Mouse (Mus musculus): Measurements from ENCODE around the gene Tufm.
A peak's percentile ranks its signal among the peaks of the same experiment; 100 is the strongest.
"Not testable (repeated sequence)": the region's sequence is repeated elsewhere in the genome, so short reads cannot be mapped to it uniquely, and the experiment has no call there.

Gene Tufm

DNA sequence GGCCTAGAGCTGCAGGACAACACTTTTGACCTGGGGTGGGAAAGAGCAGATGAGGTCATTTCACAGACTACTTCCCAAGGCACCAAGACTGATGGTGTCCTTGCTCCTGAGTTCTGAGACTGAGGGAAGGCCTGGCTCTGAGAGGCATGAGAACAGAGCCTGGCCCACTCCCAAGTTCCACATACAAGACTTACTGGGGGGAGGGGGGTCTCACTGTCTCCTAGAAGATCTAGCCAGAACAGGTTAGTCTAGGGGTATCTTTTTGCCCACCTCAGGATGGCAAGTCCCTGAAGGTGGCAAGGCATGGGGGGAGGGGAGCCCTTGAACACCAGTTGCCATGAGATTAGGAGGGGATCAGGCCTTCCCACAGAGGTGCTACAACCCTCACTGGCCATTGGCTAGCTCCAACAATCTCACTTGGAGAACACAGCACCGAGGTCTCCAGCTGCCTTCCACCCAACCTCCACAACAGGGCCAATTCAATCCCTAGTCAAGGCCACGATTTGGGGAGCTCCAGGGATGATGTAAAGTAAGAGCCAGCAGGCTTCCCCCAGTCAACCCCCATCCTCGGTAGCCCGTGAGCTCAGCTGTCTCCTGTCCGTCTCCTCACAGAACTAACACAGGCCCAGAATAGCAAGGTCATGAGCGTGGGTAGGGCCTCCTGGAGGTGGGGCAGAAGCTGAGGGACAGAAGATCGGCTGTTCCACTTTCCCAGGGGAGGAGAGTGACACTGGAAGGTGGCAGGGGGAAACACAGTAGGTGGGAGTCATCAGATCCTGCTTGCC, 21.7 kb upstream of the Tufm start:
- DNase-seq: no peak

DNA sequence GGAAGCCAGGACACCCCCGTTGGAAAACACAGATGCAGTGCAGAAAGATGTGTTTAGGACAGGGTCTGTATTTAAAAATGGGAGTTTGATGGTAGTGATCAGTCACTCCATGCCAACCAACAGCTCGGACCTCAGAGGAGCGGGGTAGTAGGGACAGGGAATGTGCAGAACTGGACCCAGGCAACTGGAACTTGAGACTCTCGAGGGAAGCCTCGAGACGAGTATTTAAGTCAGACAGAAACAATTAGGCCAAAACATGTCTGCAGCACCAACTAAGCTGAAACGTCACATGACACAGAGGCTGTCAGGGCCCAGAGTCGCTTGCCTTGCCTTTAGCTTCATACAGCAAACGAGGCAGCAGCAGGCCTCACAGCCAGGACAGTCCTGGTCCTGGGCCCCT, 21.0 kb upstream of the Tufm start:
- no peak for DNase-seq

GRCm38 (mm10) chr7:126466707-126467106, 20.5 kb upstream of the Tufm start:
- no peak for DNase-seq

- peak; percentile 60 to 65 for DNase-seq
These were observed 19.9 kb upstream of the Tufm start for GRCm38 (mm10) chr7:126467271-126467670.

DNA sequence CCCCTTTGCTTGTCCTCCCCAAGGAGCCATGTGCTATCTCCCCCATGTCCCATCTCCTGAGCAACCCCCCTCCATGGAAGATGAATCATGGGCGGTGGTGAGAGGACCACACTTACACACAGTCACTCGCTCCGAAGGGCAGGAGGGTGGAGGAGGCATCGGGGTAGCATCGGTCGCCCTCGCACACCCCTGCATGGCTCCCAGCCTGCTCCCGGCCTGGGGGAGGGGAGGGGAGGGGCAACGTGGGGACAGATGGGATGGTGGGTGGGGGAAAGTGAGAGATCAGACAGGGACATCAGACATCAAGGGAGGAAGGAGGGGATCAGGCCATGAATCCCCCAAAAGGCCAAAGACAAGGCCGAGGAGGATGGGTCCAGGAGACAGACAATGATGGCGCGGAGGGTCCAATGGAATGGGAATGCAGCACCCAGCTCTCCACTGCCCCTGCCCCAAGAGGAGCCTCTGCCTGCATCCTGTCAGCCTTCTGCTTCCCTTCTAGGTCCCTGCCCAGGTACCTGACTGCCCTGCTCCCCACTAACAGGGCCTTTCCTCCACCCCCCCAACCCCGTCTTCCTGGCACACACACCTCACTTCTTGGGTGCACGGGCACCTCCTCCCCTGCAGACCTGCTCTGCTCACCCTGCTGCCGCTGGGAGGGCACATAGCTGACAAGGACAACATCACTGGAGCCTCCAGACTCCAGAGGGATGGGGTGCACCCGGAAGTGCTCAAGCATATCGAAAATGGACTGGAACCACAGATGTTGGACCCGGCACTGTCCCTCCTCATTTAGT, 19.1 kb upstream of the Tufm start:
- DNase-seq: no peak

GRCm38 (mm10) chr7:126470077-126470476, 17.1 kb upstream of the Tufm start:
- DNase-seq: no peak

GRCm38 (mm10) chr7:126471361-126471760, 15.8 kb upstream of the Tufm start:
- no peak for DNase-seq

DNA sequence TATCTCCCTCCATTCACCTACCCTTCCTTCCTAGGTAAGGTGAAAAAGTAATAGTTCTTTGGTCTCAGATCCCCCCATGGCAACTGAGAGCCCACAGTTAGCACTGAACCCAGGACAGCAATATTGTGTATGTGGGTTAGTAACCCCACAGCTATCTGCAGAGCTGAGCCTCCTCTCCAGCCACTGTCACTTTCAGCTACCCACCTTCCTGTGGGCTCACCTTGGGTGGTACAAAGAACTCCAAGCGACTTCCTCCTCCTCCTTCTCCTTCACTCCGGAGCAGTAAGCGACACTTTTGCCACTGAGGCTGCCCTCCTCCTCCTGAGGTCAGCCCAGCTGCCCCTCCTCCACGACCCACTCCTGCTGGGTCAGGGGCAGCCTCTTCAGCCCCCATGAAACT, 15.3 kb upstream of the Tufm start:
- no peak for DNase-seq

DNA sequence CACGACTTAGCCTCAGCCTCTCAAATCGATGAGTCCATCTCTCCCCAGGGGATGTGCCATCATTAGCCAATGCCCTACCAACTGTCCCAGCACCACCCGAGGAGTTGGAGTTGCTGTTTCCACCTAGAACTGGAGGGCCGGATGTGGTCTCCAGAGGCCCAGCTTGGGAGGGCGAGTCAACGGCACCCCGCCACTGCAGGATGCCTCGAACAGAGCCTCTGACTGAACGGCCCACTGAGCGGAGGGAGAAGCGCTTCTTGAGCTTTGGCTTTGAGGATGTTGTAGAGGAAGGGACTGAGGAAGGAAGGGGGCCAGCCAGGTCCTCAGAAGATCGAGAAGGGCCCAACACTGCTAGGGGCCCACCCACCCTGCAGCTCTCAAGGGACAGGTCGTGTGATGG, 14.9 kb upstream of the Tufm start:
- DNase-seq: no peak

DNA sequence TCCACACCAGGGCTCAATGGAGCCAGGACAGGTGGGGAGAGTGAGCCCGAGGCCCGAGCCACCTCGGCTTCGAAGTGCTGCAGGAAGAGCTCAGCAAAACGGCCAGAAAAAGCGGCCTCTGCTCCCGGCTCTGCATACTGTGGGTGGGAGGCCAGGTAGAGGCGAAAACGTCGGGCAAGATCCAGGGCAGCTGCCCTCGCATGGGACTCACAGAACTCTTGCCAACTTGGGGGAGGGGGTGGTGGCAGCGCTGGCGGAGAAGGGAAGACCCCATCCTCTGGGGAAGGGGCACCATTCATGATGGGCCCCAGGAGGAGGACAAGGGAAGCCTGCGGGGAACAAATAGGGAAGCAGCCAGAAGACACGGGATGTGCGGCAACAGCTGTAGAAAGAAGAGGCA, 14.4 kb upstream of the Tufm start:
- no peak for DNase-seq

DNA sequence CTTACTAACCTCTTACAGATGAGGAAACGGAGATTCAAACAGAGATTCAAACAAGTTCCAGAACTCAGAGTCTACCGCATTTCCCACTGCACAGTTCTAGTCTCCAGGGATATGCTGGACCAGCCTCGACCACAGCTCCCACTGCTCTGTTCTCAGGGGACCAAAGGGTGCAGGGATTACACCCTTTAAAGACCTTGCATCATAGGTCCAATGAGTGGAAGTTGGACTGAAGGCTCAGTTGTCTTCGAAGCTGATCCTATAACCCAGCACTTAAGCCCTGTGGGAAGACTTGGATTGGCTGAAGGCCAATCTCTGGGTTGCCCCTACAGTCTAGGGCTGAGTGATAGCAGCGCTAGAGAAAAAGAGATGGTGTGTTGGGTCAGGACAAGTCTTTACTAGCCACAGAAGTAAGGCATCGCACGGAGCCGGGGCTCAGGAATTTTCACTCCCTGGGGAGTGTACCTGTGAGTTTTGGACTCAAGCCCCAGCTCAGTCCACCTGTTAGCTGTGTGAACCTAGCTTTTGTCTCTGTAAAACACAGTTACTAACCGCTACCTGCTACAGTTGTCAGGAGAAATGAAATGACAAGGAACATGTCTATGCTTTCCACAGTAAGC, 13.6 kb upstream of the Tufm start:
- DNase-seq: no peak

DNA sequence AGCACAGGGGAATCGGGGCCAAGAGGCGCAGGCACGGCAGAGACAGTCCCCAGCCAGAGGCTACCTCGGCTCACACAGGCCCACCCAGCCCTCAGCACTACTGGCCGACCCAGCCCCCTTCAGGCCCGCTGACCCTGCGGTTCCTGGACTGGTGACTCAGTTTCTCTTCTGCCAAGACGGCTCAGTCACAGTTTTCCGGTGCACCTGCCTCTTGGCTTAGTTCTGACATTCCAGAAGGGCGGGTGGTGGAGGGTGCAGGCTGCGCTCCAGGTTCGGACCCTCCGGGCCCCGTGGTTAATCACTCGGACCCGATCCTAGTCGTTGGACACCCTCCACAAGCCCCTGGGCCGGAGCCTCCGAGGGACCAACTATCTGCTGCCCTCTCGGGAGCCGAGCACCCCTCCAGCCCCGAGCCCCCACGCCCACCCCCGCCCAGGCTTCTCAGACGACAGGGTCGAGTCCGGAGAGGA, 12.6 kb upstream of the Tufm start:
- no peak for DNase-seq

DNA sequence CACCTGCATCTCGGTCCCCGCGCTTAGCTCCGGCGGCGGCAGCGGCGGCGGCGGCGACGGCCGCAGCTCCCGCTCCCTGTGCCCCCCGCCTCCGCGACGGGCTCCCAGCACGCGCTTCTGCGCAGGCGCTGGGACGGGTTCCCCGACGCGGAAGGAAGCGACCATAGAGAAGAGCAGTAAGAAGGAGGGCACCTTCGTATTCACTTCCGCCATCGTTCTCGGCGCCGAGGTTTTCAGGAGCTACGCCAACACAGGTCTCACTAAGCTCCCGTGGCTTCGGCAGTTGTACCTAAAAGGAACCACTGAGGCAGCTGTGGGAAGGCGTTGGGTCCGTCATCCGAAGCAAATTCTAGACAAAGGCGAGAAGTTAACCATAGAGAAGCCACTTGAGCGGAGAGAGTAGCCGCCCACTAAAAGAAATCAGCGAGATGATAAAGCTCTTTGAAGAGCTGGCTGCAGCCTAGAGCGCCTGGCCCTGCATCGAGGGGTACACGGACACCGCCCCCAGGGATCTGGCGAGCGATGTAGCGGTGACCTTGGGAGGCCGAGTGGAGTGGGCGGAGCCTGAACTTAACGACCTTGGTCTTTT, 12.1 kb upstream of the Tufm start, which contains the start of gene Sh2b1:
Sh2b1 (minus strand) TSS at position 432 of the 589 bp plus-strand sequence.
- DNase-seq: peak; percentile 94 to 95

DNA sequence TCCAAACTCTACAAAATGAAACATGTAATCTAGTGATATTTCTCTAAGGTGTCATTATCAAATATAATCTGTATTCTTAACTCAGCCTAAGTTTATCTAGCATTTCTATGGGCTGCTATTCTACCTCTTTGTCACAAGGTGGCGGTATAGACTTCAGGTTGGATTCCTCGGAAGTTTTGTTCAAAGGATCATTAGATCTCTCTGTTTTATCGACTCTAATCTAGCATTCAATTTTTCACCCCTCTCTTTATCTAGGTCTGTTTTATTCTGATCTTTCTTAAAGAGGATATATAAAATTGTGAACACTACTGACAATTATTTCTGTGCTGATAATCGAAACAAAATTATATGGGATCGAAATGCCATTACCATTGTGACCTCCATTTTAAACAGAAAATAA, 5.5 kb upstream of the Tufm start:
- no peak for DNase-seq

DNA sequence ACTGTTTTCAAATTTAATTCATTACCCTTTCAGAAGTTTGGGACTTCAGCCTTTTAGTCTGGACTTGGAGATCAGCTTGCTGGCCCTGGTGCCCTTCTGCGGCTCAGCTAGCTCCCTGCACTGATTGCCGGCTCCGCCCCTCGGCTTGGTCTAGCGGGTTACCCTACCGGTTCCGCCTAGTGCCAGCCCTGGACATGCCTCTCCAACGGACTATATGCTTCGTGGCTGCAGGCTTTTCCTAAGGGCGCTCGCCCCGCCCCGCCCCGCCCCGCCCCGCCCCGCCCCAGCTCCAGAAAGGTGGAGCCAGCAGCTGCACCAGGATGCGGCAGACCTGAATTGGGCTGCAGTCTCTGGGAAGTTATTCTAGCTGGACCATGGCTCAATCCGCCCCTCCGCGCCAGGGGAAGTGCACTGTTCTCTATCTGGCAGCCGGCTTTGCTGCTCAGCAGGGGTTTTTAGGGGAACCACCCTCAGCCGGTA, 4.7 kb upstream of the Tufm start:
- peak; percentile 78 to 88 for DNase-seq

DNA sequence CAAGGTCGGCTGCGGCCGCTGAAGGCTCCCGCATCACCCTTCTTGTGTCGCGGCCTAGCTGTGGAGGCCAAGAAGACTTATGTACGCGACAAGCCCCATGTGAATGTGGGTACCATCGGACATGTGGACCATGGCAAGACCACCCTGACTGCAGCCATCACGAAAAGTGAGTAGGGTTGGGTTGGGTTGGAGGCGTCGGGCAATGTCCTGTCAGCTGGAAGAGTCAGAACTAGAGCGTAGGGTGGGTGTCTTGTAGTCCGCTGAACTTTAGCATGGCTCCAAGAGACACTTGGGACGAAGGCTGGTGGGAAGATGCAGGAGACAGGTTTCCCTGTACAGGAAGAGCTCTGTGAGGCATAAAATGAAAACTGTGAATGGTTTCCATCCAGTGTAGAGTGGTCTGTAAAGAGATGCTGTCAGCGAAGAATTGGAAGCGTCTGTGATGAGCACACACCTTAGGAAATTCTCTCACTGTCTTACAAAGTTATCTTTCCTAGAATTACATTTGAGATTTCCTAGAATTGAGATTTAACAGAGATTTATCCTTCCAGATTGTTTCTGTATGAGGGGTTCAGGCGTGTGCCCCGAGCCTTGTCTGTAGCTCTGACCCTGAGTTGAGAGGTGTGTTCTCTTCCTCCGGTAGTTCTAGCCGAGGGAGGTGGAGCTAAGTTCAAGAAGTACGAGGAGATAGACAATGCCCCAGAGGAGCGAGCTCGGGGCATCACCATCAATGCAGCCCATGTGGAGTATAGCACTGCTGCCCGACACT, 640 bp downstream of the Tufm start:
- DNase-seq: not testable (repeated sequence)

DNA sequence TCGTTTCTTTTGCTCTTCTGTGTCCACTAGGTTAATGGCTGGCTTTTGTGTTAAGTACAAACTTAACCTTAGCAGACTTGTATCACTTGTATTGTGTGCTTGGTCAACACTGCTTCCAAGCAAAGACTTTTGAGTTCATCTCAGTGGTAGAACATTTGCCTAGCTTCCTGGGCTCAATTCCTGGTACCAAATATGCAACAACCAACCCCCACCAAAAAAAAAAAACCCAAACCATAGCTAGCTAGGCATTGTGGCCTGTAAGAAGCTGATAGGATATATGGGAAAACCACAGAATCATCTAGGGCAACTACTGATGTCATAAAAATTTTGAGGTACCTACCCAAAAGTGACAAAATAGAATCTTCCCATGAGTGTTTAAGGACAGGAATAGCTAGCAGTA, 3.8 kb downstream of the Tufm start:
- no peak for DNase-seq

- DNase-seq: peak; percentile 34 to 42
These were observed 4.8 kb downstream of the Tufm start for GRCm38 (mm10) chr7:126491973-126492372.

GRCm38 (mm10) chr7:126494120-126494519, 7.0 kb downstream of the Tufm start:
- no peak for DNase-seq

- no peak for DNase-seq
These were observed 9.3 kb downstream of the Tufm start for GRCm38 (mm10) chr7:126496475-126496874.

DNA sequence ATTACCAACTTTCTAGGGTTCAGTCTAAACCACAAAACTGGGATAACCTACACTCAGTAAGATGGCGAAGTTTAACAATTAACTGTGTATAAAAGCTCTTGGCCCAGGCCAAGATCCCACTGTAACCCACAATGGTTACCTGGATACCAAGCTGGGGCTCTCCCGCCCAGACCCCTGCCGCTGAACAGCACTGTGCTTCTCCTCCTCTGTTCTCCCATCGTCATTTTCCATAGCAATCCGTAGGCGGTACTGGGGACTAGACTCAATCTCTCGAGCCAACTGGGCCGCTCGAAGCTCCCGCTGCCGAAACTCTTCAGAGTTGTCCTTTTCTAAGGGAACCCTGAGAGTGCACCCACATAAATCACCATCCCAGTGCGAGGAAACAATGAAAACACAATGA, 10.8 kb downstream of the Tufm start:
- DNase-seq: no peak

DNA sequence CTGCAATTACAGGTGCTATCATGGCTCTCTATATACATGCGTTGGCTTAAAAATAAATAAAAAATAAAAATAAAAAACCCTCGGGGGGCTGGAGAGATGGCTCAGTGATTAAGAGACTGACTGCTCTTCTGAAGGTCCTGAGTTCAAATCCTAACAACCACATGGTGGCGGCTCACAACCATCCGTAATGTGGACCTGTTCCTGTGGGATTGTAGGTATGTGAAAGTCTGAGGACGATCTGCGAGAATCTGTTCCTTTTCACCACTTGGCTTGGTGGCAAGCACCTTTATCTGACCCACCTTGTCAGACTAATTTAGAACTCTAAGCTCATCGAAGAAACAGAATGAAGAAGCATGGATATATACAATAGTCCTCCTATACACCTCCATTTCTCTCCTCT, 12.3 kb downstream of the Tufm start:
- DNase-seq: no peak

All from cerebellum, postnatal 10 days (tissue).